Mouse (Mus musculus): ENCODE measurements around the gene Slc5a11.

GRCm38 (mm10) chr7:123258103-123258502, 43.5 kb downstream of the Slc5a11 start:
- TF ChIP-seq EP300 (IDR thresholded peaks at IDR 0.05; ENCODE audit: low read depth) (no peak), CTCF (IDR thresholded peaks at IDR 0.05; ENCODE audit: low read depth) (no peak)

Measured in heart, postnatal 0 days (tissue).